ENCODE assay signal across 18 mouse cellular contexts in the genomic region with DNA sequence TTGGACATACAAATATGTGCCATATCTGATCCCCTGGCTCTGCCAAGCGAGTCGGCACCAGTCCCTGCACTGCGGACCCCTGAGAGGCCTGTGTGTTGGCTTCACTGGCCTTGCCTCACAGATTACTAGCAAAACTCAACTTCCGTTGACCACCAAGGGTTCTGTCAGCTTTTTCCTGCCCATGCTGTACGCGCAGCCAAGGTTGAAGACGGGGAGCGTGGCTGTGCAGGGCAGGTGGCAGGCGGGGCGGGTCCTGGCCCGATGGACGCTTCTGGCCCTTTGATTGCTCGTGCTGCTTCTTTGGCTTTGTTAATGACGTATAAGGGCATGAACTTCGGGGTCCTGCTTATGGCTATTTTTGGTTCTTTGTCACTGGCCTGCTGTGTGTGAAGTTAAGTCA.
A peak's percentile ranks its signal among the peaks of the same experiment; 100 is the strongest.
DNase-seq lines count a peak whose midpoint lies in the region; ATAC-seq lines count a peak whose summit lies in the region.
"Had no signal": no experiment of that assay in that cellular context is flagged by ENCODE, and none has a peak within 500 bp of the region (broad histone marks: within the 10 kb centered on the region; RNA-seq: fewer than 3 reads in every experiment).

No protein-coding gene starts in this region.

- ATAC-seq in kidney, embryonic 16.5 days (ENCODE audit: low FRiP score, low TSS enrichment) = no peak
- ATAC-seq in kidney, embryonic 14.5 days (ENCODE audit: low FRiP score, low TSS enrichment) = no peak
- ATAC-seq in CD4-positive, CD25-positive, alpha-beta regulatory T cell, adult 4 months = no peak
- ATAC-seq: lung, postnatal 0 days; midbrain, embryonic 15.5 days had no signal

- 72% methylated on average over 15 of the region's 15 CpGs for WGBS in heart, embryonic 10.5 days
- 62% methylated on average over 15 of the region's 15 CpGs for WGBS in kidney, embryonic 16.5 days
- 73% methylated on average over 15 of the region's 15 CpGs for WGBS in kidney, embryonic 14.5 days

- peaks cover 7% of the 10 kb centered on the region for H3K36me3 ChIP-seq in heart, embryonic 10.5 days
- peaks cover 8% of the 10 kb centered on the region for H3K36me3 ChIP-seq in kidney, embryonic 16.5 days (ENCODE audit: insufficient read depth, low read length)
- H3K36me3 ChIP-seq in kidney, embryonic 14.5 days (ENCODE audit: control insufficient read depth, insufficient read depth, low read length) = peaks cover 4% of the 10 kb centered on the region; the same call in 1 of the 2 replicates
- H3K36me3 ChIP-seq: hindbrain, embryonic 15.5 days; liver, embryonic 13.5 days; midbrain, embryonic 15.5 days had no signal

- intact Hi-C loops in heart, postnatal 14 days (cut with DNase I) = loop anchor here (5.0 kb wide), 1 partner anchor 35 kb away; no protein-coding TSS in a partner anchor

- no peak overlapping the region; the same call in 1 of the 2 replicates for H3K9ac ChIP-seq in kidney, embryonic 16.5 days (replicated peaks; ENCODE audit: low read length)
- H3K9ac ChIP-seq in kidney, embryonic 14.5 days (ENCODE audit: low read depth, low read length) = no peak overlapping the region
- H3K9ac ChIP-seq: hindbrain, embryonic 15.5 days; liver, embryonic 13.5 days; midbrain, embryonic 15.5 days had no signal

- no peak overlapping the region for H3K4me3 ChIP-seq in heart, embryonic 10.5 days
- H3K4me3 ChIP-seq in kidney, embryonic 16.5 days (ENCODE audit: low read length) = no peak overlapping the region
- no peak overlapping the region for H3K4me3 ChIP-seq in kidney, embryonic 14.5 days (ENCODE audit: low read length)
- H3K4me3 ChIP-seq: forebrain, embryonic 10.5 days; hindbrain, embryonic 15.5 days; limb, embryonic 10.5 days; liver, embryonic 13.5 days; midbrain, embryonic 15.5 days had no signal

- H3K4me1 ChIP-seq in heart, embryonic 10.5 days = peaks cover 34% of the 10 kb centered on the region
- peaks cover 51% of the 10 kb centered on the region for H3K4me1 ChIP-seq in kidney, embryonic 16.5 days (ENCODE audit: insufficient read depth, low read length)
- H3K4me1 ChIP-seq in kidney, embryonic 14.5 days (ENCODE audit: control insufficient read depth, insufficient read depth, low read length) = peaks cover 39% of the 10 kb centered on the region

- no peaks in the 10 kb centered on the region for H3K27me3 ChIP-seq in heart, embryonic 10.5 days (ENCODE audit: insufficient read depth, poor library complexity, severe bottlenecking)
- no peaks in the 10 kb centered on the region for H3K27me3 ChIP-seq in kidney, embryonic 16.5 days (ENCODE audit: insufficient read depth, low read length)
- no peaks in the 10 kb centered on the region for H3K27me3 ChIP-seq in kidney, embryonic 14.5 days (ENCODE audit: control insufficient read depth, insufficient read depth, low read length)
- H3K27me3 ChIP-seq: hindbrain, embryonic 15.5 days; liver, embryonic 13.5 days; midbrain, embryonic 15.5 days had no signal

- H3K4me2 ChIP-seq in kidney, embryonic 16.5 days (replicated peaks; ENCODE audit: low read depth, low read length) = no peak overlapping the region
- H3K4me2 ChIP-seq in kidney, embryonic 14.5 days (replicated peaks; ENCODE audit: low read depth, low read length) = no peak overlapping the region
- H3K4me2 ChIP-seq: hindbrain, embryonic 15.5 days; liver, embryonic 13.5 days; midbrain, embryonic 15.5 days had no signal

- H3K9me3 ChIP-seq in heart, embryonic 10.5 days = no peaks in the 10 kb centered on the region
- H3K9me3 ChIP-seq in kidney, embryonic 16.5 days (ENCODE audit: low read length) = no peaks in the 10 kb centered on the region
- no peaks in the 10 kb centered on the region for H3K9me3 ChIP-seq in kidney, embryonic 14.5 days (ENCODE audit: control insufficient read depth, low read length)
- H3K9me3 ChIP-seq: forebrain, embryonic 10.5 days; hindbrain, embryonic 15.5 days; limb, embryonic 10.5 days; liver, embryonic 13.5 days; midbrain, embryonic 15.5 days had no signal

- no peak for DNase-seq in heart, embryonic 10.5 days (ENCODE audit: low spot score)
- no peak for DNase-seq in heart, postnatal 14 days
- peak; percentile 56 to 65 for DNase-seq in cerebellum, postnatal 10 days
- DNase-seq in cerebellum, postnatal 36 days = peak; percentile 31 to 36
- no peak for DNase-seq in urinary bladder, postnatal 14 days (ENCODE audit: low spot score)
- DNase-seq: adrenal gland, postnatal 10 days; gastrocnemius, postnatal 36 days; liver, embryonic 13.5 days; right cerebral cortex, postnatal 4 days; thymus, adult 2 months had no signal

- H3K27ac ChIP-seq in heart, embryonic 10.5 days = peak overlapping the region; percentile 71
- 0 out of 2 replicates have a peak overlapping the region, but pooled peaks have one; percentile 26 for H3K27ac ChIP-seq in kidney, embryonic 16.5 days (ENCODE audit: low read length)
- H3K27ac ChIP-seq in kidney, embryonic 14.5 days (ENCODE audit: low read depth, low read length) = no peak overlapping the region
- H3K27ac ChIP-seq: midbrain, embryonic 15.5 days had no signal

Comparison
In these comparisons a context has a peak if more than half of its experiments do, and no peak if none do; other contexts are left out.
1. DNase-seq: peak in cerebellum, postnatal 10 days (2 of 2) and cerebellum, postnatal 36 days (2 of 2); none in heart, embryonic 10.5 days (single experiment), heart, postnatal 14 days (0 of 2) and urinary bladder, postnatal 14 days (single experiment).